In genomic region chr1:159819511-159819910, GRCm38 (mm10) we compare ENCODE assay signal across 12 mouse cellular contexts.
A peak's percentile ranks its signal among the peaks of the same experiment; 100 is the strongest.
DNase-seq lines count a peak whose midpoint lies in the region; ATAC-seq and TF ChIP-seq lines count a peak whose summit lies in the region.
"Had no signal": no experiment of that assay in that cellular context is flagged by ENCODE, and none has a peak within 500 bp of the region (broad histone marks: within the 10 kb centered on the region; RNA-seq: fewer than 3 reads in every experiment).

No protein-coding gene starts in this region.

- no peaks in the 10 kb centered on the region for H3K4me1 ChIP-seq in hindbrain, embryonic 16.5 days (ENCODE audit: control insufficient read depth, insufficient read depth, low read depth, low read length)
- H3K4me1 ChIP-seq in hindbrain, embryonic 11.5 days (replicated peaks; ENCODE audit: control insufficient read depth, insufficient read depth, low read length): no peaks in the 10 kb centered on the region
- no peaks in the 10 kb centered on the region for H3K4me1 ChIP-seq in midbrain, postnatal 0 days (ENCODE audit: insufficient read depth, low read length)

- H3K36me3 ChIP-seq in hindbrain, embryonic 16.5 days (ENCODE audit: control insufficient read depth, insufficient read depth, low read length): no peaks in the 10 kb centered on the region
- H3K36me3 ChIP-seq in hindbrain, embryonic 11.5 days (ENCODE audit: control insufficient read depth, insufficient read depth, low read length): no peaks in the 10 kb centered on the region
- no peaks in the 10 kb centered on the region for H3K36me3 ChIP-seq in midbrain, postnatal 0 days (ENCODE audit: insufficient read depth, low read length)
- H3K36me3 ChIP-seq: limb, embryonic 12.5 days had no signal

- no peak overlapping the region for H3K27ac ChIP-seq in hindbrain, embryonic 16.5 days (ENCODE audit: low read depth, low read length)
- no peak overlapping the region for H3K27ac ChIP-seq in hindbrain, embryonic 11.5 days (ENCODE audit: low read depth, low read length)
- H3K27ac ChIP-seq in midbrain, postnatal 0 days (ENCODE audit: low read depth, low read length): no peak overlapping the region
- H3K27ac ChIP-seq: heart, adult 2 months; limb, embryonic 12.5 days had no signal

- H3K27me3 ChIP-seq in hindbrain, embryonic 16.5 days (replicated peaks; ENCODE audit: control insufficient read depth, insufficient read depth, low read length): no peaks in the 10 kb centered on the region
- no peaks in the 10 kb centered on the region for H3K27me3 ChIP-seq in hindbrain, embryonic 11.5 days (ENCODE audit: control insufficient read depth, insufficient read depth, low read length)
- no peaks in the 10 kb centered on the region for H3K27me3 ChIP-seq in midbrain, postnatal 0 days (ENCODE audit: insufficient read depth, low read length)
- H3K27me3 ChIP-seq: limb, embryonic 12.5 days had no signal

- H3K9me3 ChIP-seq in hindbrain, embryonic 16.5 days (ENCODE audit: control insufficient read depth, low read length): no peaks in the 10 kb centered on the region
- H3K9me3 ChIP-seq in hindbrain, embryonic 11.5 days (ENCODE audit: control insufficient read depth, low read length): no peaks in the 10 kb centered on the region
- no peaks in the 10 kb centered on the region for H3K9me3 ChIP-seq in midbrain, postnatal 0 days (ENCODE audit: low read length)
- H3K9me3 ChIP-seq: limb, embryonic 12.5 days had no signal

- no peak overlapping the region for H3K4me3 ChIP-seq in hindbrain, embryonic 16.5 days (ENCODE audit: low read length)
- H3K4me3 ChIP-seq in hindbrain, embryonic 11.5 days (ENCODE audit: low read depth, low read length): no peak overlapping the region
- no peak overlapping the region for H3K4me3 ChIP-seq in midbrain, postnatal 0 days (ENCODE audit: low read depth, low read length)
- H3K4me3 ChIP-seq: heart, adult 2 months; limb, embryonic 12.5 days had no signal

- no peak overlapping the region for H3K9ac ChIP-seq in hindbrain, embryonic 16.5 days (ENCODE audit: low read depth, low read length)
- no peak overlapping the region for H3K9ac ChIP-seq in hindbrain, embryonic 11.5 days (ENCODE audit: low read depth, low read length)
- no peak overlapping the region for H3K9ac ChIP-seq in midbrain, postnatal 0 days (replicated peaks; ENCODE audit: low read length, poor library complexity, severe bottlenecking)
- H3K9ac ChIP-seq: limb, embryonic 12.5 days; lung, embryonic 14.5 days had no signal

- H3K4me2 ChIP-seq in hindbrain, embryonic 16.5 days (ENCODE audit: low read length): no peak overlapping the region
- no peak overlapping the region for H3K4me2 ChIP-seq in hindbrain, embryonic 11.5 days (replicated peaks; ENCODE audit: low read depth, low read length)
- H3K4me2 ChIP-seq in midbrain, postnatal 0 days (ENCODE audit: low read depth, low read length, poor library complexity, severe bottlenecking): no peak overlapping the region
- H3K4me2 ChIP-seq: limb, embryonic 12.5 days; lung, embryonic 14.5 days had no signal

- WGBS in hindbrain, embryonic 16.5 days: 26% methylated on average over 3 of the region's 3 CpGs
- 54% methylated on average over 3 of the region's 3 CpGs for WGBS in hindbrain, embryonic 11.5 days
- WGBS in midbrain, postnatal 0 days: 30% methylated on average over 3 of the region's 3 CpGs

- no peak for DNase-seq in hindbrain, embryonic 11.5 days (ENCODE audit: low spot score)
- DNase-seq in cerebellum, adult 9-10 months: peak; percentile 67
- DNase-seq in midbrain, postnatal 0 days (ENCODE audit: low spot score): peak; percentile 72
- no peak for DNase-seq in adrenal gland, adult 8-10 months
- no peak for DNase-seq in spleen, postnatal 36 days (ENCODE audit: low spot score in 2 of 2)
- DNase-seq in thymus, postnatal 14 days: no peak
- DNase-seq: heart, adult 2 months; heart, postnatal 36 days; lung, embryonic 14.5 days had no signal

- ATAC-seq in hindbrain, embryonic 16.5 days: peak; percentile 84
- ATAC-seq in hindbrain, embryonic 11.5 days (ENCODE audit: low FRiP score): no peak
- peak; percentile 62; the same call in 1 of the 2 replicates for ATAC-seq in cerebellum, adult (ENCODE audit: insufficient number of reproducible peaks, low FRiP score, low TSS enrichment)
- ATAC-seq in midbrain, postnatal 0 days (ENCODE audit: low FRiP score): no peak

- TF ChIP-seq CTCF in midbrain, postnatal 0 days (IDR thresholded peaks at IDR 0.05): no peak

Comparison
In these comparisons a context has a peak if more than half of its experiments do, and no peak if none do; other contexts are left out.
1. ATAC-seq: peak in hindbrain, embryonic 16.5 days (single experiment) and cerebellum, adult (single experiment); none in hindbrain, embryonic 11.5 days (single experiment) and midbrain, postnatal 0 days (single experiment).
2. DNase-seq: peak in cerebellum, adult 9-10 months (single experiment) and midbrain, postnatal 0 days (single experiment); none in hindbrain, embryonic 11.5 days (single experiment), adrenal gland, adult 8-10 months (single experiment), spleen, postnatal 36 days (0 of 2) and thymus, postnatal 14 days (single experiment).